Mouse (Mus musculus) liver, embryonic 14.5 days (tissue): ENCODE results near the gene Hist1h4f.
A peak's percentile ranks its signal among the peaks of the same experiment; 100 is the strongest.

Experiments
- CTCF ChIP-seq: IDR thresholded peaks from 2 replicates; pipeline ENCODE4 v1.5.1; 2016; ENCODE audit warnings: antibody characterized with exemption, low read depth, control low read depth
- EP300 ChIP-seq: IDR thresholded peaks from 2 replicates; pipeline ENCODE4 v1.6.1; 2016; ENCODE audit warnings: antibody characterized with exemption, low read depth

DNA sequence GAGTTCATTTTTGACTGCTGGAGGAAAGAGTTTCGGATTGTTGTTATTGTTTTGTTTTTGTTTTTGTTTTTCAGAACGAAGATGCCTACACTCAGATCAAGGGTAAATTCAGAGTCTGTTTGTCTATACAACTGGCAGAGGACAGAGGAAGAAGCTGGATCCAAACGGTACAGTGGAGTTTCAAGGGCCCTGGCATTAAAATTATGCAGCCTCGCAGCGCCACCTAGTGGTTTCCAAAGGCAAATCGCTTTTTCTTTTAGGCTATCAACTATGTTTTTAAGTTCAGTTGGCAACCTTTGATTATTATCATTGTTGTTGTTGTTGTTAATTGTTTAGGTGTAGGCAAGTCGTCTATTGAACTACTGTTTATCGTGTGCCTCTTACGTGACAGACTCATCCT lies 46.5 kb upstream of the Hist1h4f start:
- TF ChIP-seq CTCF (peak; percentile 83), EP300 (peak; percentile 67)
